Mouse (Mus musculus): ENCODE measurements around the gene Khdrbs1.
"Not testable (repeated sequence)": the region's sequence is repeated elsewhere in the genome, so short reads cannot be mapped to it uniquely, and the experiment has no call there.

The Khdrbs1 gene

GRCm38 (mm10) chr4:129742232-129743009 is at the start of gene Khdrbs1:
Khdrbs1 (minus strand) TSS chr4:129742303.
- peak; percentile 97 for ATAC-seq (ENCODE audit: insufficient number of reproducible peaks, low FRiP score, low TSS enrichment)

- no peak for ATAC-seq (ENCODE audit: insufficient number of reproducible peaks, low FRiP score, low TSS enrichment)
Observed at GRCm38 (mm10) chr4:129791399-129791798, 49.3 kb upstream of the Khdrbs1 start.

- ATAC-seq (ENCODE audit: insufficient number of reproducible peaks, low FRiP score, low TSS enrichment), result no peak
Observed at GRCm38 (mm10) chr4:129790475-129790874, 48.4 kb upstream of the Khdrbs1 start.

GRCm38 (mm10) chr4:129789635-129790034 is 47.5 kb upstream of the Khdrbs1 start:
- ATAC-seq (ENCODE audit: insufficient number of reproducible peaks, low FRiP score, low TSS enrichment), result no peak

GRCm38 (mm10) chr4:129788693-129789092 is 46.6 kb upstream of the Khdrbs1 start:
- ATAC-seq (ENCODE audit: insufficient number of reproducible peaks, low FRiP score, low TSS enrichment), result no peak

GRCm38 (mm10) chr4:129785178-129785577 is 43.1 kb upstream of the Khdrbs1 start:
- no peak for ATAC-seq (ENCODE audit: insufficient number of reproducible peaks, low FRiP score, low TSS enrichment)

- no peak for ATAC-seq (ENCODE audit: insufficient number of reproducible peaks, low FRiP score, low TSS enrichment)
Observed at GRCm38 (mm10) chr4:129783506-129783905, 41.4 kb upstream of the Khdrbs1 start.

- no peak for ATAC-seq (ENCODE audit: insufficient number of reproducible peaks, low FRiP score, low TSS enrichment)
Observed at GRCm38 (mm10) chr4:129782857-129783331, 40.8 kb upstream of the Khdrbs1 start.

- ATAC-seq (ENCODE audit: insufficient number of reproducible peaks, low FRiP score, low TSS enrichment), result no peak
Observed at GRCm38 (mm10) chr4:129781881-129782675, 40.0 kb upstream of the Khdrbs1 start.

- ATAC-seq (ENCODE audit: insufficient number of reproducible peaks, low FRiP score, low TSS enrichment), result peak; percentile 15; the same call in 1 of the 2 replicates
Observed at GRCm38 (mm10) chr4:129771672-129772521, 29.8 kb upstream of the Khdrbs1 start.

GRCm38 (mm10) chr4:129771314-129771671 is 29.2 kb upstream of the Khdrbs1 start:
- ATAC-seq (ENCODE audit: insufficient number of reproducible peaks, low FRiP score, low TSS enrichment), result no peak

GRCm38 (mm10) chr4:129770600-129770999 is 28.5 kb upstream of the Khdrbs1 start:
- ATAC-seq (ENCODE audit: insufficient number of reproducible peaks, low FRiP score, low TSS enrichment), result no peak

- ATAC-seq (ENCODE audit: insufficient number of reproducible peaks, low FRiP score, low TSS enrichment), result not testable (repeated sequence)
Observed at GRCm38 (mm10) chr4:129768742-129769141, 26.6 kb upstream of the Khdrbs1 start.

- no peak for ATAC-seq (ENCODE audit: insufficient number of reproducible peaks, low FRiP score, low TSS enrichment)
Observed at GRCm38 (mm10) chr4:129767782-129768181, 25.7 kb upstream of the Khdrbs1 start.

- no peak for ATAC-seq (ENCODE audit: insufficient number of reproducible peaks, low FRiP score, low TSS enrichment)
Observed at GRCm38 (mm10) chr4:129765351-129765750, 23.2 kb upstream of the Khdrbs1 start.

GRCm38 (mm10) chr4:129762496-129762895 is 20.4 kb upstream of the Khdrbs1 start:
- ATAC-seq (ENCODE audit: insufficient number of reproducible peaks, low FRiP score, low TSS enrichment), result not testable (repeated sequence)

GRCm38 (mm10) chr4:129761606-129762005 is 19.5 kb upstream of the Khdrbs1 start:
- ATAC-seq (ENCODE audit: insufficient number of reproducible peaks, low FRiP score, low TSS enrichment), result no peak

- ATAC-seq (ENCODE audit: insufficient number of reproducible peaks, low FRiP score, low TSS enrichment), result no peak
Observed at GRCm38 (mm10) chr4:129755455-129755854, 13.4 kb upstream of the Khdrbs1 start.

GRCm38 (mm10) chr4:129754742-129755141 is 12.6 kb upstream of the Khdrbs1 start:
- ATAC-seq (ENCODE audit: insufficient number of reproducible peaks, low FRiP score, low TSS enrichment), result no peak

GRCm38 (mm10) chr4:129750430-129750829 is 8.3 kb upstream of the Khdrbs1 start:
- no peak for ATAC-seq (ENCODE audit: insufficient number of reproducible peaks, low FRiP score, low TSS enrichment)
